Mouse (Mus musculus) adrenal gland, postnatal 0 days (tissue): ENCODE measurements around the gene Gm21761. TPM values are rescaled to one million over a fixed set of nuclear protein-coding genes. Genes with fewer than 3 reads are reported as not detected.

Source experiments
- polyA plus RNA-seq: library from polyadenylated mRNA; unstranded; fragments of >200 nt; fragmentation: Nextera tagmentation; extraction: Ambion mirVana; gene quantifications from 2 replicates; pipeline ENCODE4 v1.2.1, GENCODE M21; 2015

The Gm21761 gene
- polyA plus RNA-seq, result not detected in 2 replicates

DNA sequence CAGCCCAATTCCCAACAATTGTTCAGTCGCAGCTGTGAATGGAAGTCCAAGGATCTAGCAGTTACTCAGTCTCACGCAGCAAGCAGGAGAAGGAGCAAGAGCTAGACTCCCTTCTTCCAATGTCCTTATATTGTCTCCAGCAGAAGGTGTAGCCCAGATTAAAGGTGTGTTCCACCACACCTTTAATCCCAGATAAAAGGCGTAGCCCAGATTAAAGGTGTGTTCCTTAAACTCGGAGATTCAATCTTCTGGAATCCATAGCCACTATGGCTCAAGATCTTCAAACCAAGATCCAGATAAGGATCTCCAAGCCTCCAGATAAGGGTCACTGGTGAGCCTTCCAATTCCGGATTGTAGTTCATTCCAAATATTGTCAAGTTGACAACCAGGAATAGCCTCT is at the start of gene Gm21761:
Gene Gm21761, minus strand, starts transcription at position 101 of the 400 bp plus-strand sequence.

DNA sequence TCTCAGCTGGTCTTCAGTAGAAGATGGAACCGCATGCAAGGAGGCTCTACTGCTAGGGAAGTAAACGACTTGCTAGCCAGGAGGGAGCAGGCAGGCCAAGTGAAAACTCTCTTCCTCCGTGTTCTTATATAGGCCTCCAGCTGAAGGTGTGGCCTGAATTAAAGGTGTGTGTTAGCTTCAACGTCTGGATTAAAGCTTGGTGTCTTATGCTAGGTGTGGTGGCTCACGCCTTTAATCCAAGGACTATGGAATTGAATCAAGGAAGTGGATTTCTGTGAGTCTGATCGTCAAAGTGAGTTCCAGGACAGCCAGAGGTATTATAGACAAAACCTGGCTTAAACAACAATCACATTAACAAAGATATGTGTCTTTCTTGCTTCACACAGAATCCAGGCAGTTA is 21.6 kb upstream of the Gm21761 start, which contains the start of gene B020031M17Rik:
Gene B020031M17Rik, minus strand, starts transcription at position 101 of the 400 bp plus-strand sequence.

DNA sequence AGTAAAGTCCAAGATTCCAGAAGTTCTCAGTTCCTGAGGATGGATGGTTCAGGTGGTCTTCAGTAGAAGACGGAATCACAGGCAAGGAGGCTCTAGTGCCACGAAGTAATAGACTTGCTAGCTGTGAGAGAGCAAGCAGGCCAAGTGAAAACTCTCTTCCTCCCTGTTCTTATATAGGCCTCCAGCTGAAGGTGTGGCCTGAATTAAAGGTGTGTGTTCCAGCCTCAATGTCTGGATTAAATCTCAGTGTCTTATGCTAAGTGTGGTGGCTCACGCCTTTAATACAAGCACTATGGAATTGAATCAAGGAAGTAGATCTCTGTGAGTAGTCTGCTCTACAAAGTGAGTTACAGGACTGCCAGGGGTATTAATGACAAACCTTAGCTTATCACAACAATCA is 34.4 kb downstream of the Gm21761 start, which contains the start of gene Tcstv1:
Gene Tcstv1, minus strand, starts transcription at position 101 of the 400 bp plus-strand sequence.

Other genes with a start within 250 kb of the Gm21761 start
- gene Hmgcs1, start 238.9 kb downstream of the Gm21761 start, polyA plus RNA-seq, result 94.8 and 129 TPM in 2 replicates
- gene Nim1k, start 173.4 kb downstream of the Gm21761 start, polyA plus RNA-seq, result 3.0 and 4.6 TPM in 2 replicates
- 28.3 and 34.7 TPM in 2 replicates for gene Zfp131, start 138.4 kb downstream of the Gm21761 start, polyA plus RNA-seq
- not detected in 2 replicates for gene AF067063, start 99.1 kb downstream of the Gm21761 start, polyA plus RNA-seq
- not detected in 2 replicates for gene D13Ertd608e, start 93.3 kb downstream of the Gm21761 start, polyA plus RNA-seq
- not detected in 2 replicates for gene Tcstv1, start 34.5 kb downstream of the Gm21761 start, polyA plus RNA-seq
- not detected in 2 replicates for gene B020031M17Rik, start 21.5 kb upstream of the Gm21761 start, polyA plus RNA-seq
- not detected in 2 replicates for gene Gm36079, start 97.7 kb upstream of the Gm21761 start, polyA plus RNA-seq
- gene Gm21188, start 122.9 kb upstream of the Gm21761 start, polyA plus RNA-seq, result 0.40 and 0.49 TPM in 2 replicates
- gene Gm20767, start 211.0 kb upstream of the Gm21761 start, polyA plus RNA-seq, result not detected in 2 replicates
- not detected in 2 replicates for gene Gm21818, start 243.2 kb upstream of the Gm21761 start, polyA plus RNA-seq